Mouse (Mus musculus) gastrocnemius, postnatal 10 days (tissue): Measurements from ENCODE around the gene Vars2. TPM values are rescaled to one million over a fixed set of nuclear protein-coding genes. Genes with fewer than 3 reads are reported as not detected.

Source experiments
- DNase-seq: peaks from one replicate; pipeline ENCODE4 v3.0.0; 2021; ENCODE audit warnings: mixed read lengths
- total RNA-seq, 2 experiments: library from RNA; stranded (reverse); gene quantifications; 2 replicates each; pipeline ENCODE4 v1.2.3; 2021

Vars2 gene
- total RNA-seq, 2 experiments from 2014 or later = 17.0 to 24.0 TPM

DNA sequence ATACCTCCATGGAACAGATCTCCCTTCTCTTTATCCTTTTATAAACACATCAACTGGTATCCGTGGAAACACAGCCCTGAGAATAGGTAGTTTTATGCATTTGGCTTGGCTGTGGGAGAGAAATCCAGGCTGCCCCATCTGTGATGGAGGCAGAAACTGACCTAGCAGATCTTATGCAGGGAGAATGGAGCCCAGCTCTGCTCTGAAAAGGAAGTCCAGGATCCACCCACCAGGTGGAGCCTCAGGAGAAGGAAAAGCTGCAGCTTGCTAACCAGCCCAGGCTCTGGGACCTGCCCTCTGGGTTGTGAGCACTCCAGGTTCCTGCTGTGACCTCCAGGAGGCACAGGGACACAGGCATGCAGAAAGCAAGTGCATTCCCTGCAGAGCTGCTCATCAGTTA, 33.4 kb downstream of the Vars2 start:
- DNase-seq = no peak

- DNase-seq = no peak
These were observed 40.9 kb downstream of the Vars2 start, which contains the start of gene Gm9573 for GRCm38 (mm10) chr17:35626537-35626936. Gene Gm9573, minus strand, starts transcription at chr17:35626637.

DNA sequence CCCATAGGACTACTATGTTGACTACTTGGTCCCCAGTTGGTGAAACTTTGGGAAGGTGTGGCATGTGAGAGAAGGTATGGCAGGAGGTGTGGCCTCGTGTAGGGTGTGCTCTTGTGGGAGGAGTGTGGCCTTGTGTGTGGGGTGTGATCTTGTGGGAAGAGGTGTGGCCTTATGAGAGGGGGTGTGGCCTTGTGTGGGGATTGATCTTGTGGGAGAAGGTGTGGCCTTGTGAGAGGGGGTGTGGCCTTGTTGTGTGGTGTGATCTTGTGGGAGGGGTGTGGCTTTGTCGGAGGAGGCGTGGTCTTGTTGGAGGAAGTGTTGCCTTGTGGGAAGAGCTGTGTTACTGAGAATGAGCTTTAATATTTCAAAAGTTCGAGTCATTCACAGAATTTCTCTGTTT, 50.3 kb downstream of the Vars2 start:
- DNase-seq = no peak

Other genes with a start within 250 kb of the Vars2 start
- under 1 TPM in 1 of 2 experiments, not detected in 1; 0.43 TPM for gene H2-Q6, start 242.7 kb downstream of the Vars2 start, total RNA-seq
- 1 to 10 TPM in 1 of 2 experiments, under 1 TPM in 1; 0.68 to 1.4 TPM for gene H2-Q7, start 228.4 kb downstream of the Vars2 start, total RNA-seq
- gene H2-Q10, start 197.5 kb downstream of the Vars2 start, total RNA-seq = under 1 TPM; 0.14 to 0.52 TPM
- not detected for gene Pou5f1, start 161.6 kb downstream of the Vars2 start, total RNA-seq
- gene Tcf19, start 150.8 kb downstream of the Vars2 start, total RNA-seq = 10 to 100 TPM; 11.6 to 13.6 TPM
- 1 to 10 TPM; 5.0 to 6.8 TPM for gene Cchcr1, start 150.5 kb downstream of the Vars2 start, total RNA-seq
- not detected for gene Psors1c2, start 134.4 kb downstream of the Vars2 start, total RNA-seq
- gene Cdsn, start 115.5 kb downstream of the Vars2 start, total RNA-seq = under 1 TPM; 0.14 to 0.19 TPM
- not detected for gene 2300002M23Rik, start 100.1 kb downstream of the Vars2 start, total RNA-seq
- not detected for gene Sfta2, start 66.0 kb downstream of the Vars2 start, total RNA-seq
- not detected for gene Gm9573, start 41.0 kb downstream of the Vars2 start, total RNA-seq
- gene Mucl3, start 23.9 kb downstream of the Vars2 start, total RNA-seq = not detected
- 10 to 100 TPM; 18.2 to 20.5 TPM for gene Gtf2h4, start 6.1 kb upstream of the Vars2 start, total RNA-seq
- gene Ddr1, start 37.0 kb upstream of the Vars2 start, total RNA-seq = 10 to 100 TPM; 35.2 to 42.8 TPM
- 1 to 10 TPM; 4.5 to 5.8 TPM for gene Ier3, start 154.1 kb upstream of the Vars2 start, total RNA-seq
- gene Flot1, start 155.6 kb upstream of the Vars2 start, total RNA-seq = 10 to 100 TPM; 38.8 to 41.3 TPM
- gene Tubb5, start 170.7 kb upstream of the Vars2 start, total RNA-seq = 100 to 1,000 TPM; 205 to 251 TPM
- 10 to 100 TPM; 10.1 to 14.6 TPM for gene Mdc1, start 173.9 kb upstream of the Vars2 start, total RNA-seq
- gene Nrm, start 193.7 kb upstream of the Vars2 start, total RNA-seq = 1 to 10 TPM; 7.8 to 9.7 TPM
- 10 to 100 TPM; 14.7 to 21.9 TPM for gene Ppp1r18, start 198.0 kb upstream of the Vars2 start, total RNA-seq
- gene Dhx16, start 212.2 kb upstream of the Vars2 start, total RNA-seq = 10 to 100 TPM; 12.6 to 16.8 TPM
- 10 to 100 TPM; 49.6 to 56.2 TPM for gene 2310061I04Rik, start 229.8 kb upstream of the Vars2 start, total RNA-seq
- 1 to 10 TPM; 6.4 to 9.8 TPM for gene Atat1, start 242.5 kb upstream of the Vars2 start, total RNA-seq
- 10 to 100 TPM; 44.8 to 54.4 TPM for gene Mrps18b, start 248.8 kb upstream of the Vars2 start, total RNA-seq
- 10 to 100 TPM; 31.4 to 47.1 TPM for gene Ppp1r10, start 248.8 kb upstream of the Vars2 start, total RNA-seq